10 mouse cellular contexts compared by ENCODE assay signal in genomic region chr5:122047791-122048190, GRCm38 (mm10). TPM values are rescaled to one million over a fixed set of nuclear protein-coding genes. Genes with fewer than 3 reads are reported as not detected.
A peak's percentile ranks its signal among the peaks of the same experiment; 100 is the strongest.
DNase-seq lines count a peak whose midpoint lies in the region; ATAC-seq lines count a peak whose summit lies in the region.
"Had no signal": no experiment of that assay in that cellular context is flagged by ENCODE, and none has a peak within 500 bp of the region (broad histone marks: within the 10 kb centered on the region; RNA-seq: fewer than 3 reads in every experiment).

No protein-coding gene starts in this region.

- no peaks in the 10 kb centered on the region for H3K36me3 ChIP-seq in kidney, embryonic 16.5 days (ENCODE audit: insufficient read depth, low read length)
- H3K36me3 ChIP-seq in embryonic facial prominence, embryonic 15.5 days: no peaks in the 10 kb centered on the region
- H3K36me3 ChIP-seq in hindbrain, embryonic 14.5 days (replicated peaks; ENCODE audit: control insufficient read depth, insufficient read depth): no peaks in the 10 kb centered on the region
- no peaks in the 10 kb centered on the region for H3K36me3 ChIP-seq in neural tube, embryonic 12.5 days
- H3K36me3 ChIP-seq: G1E had no signal

- 59% methylated on average over 5 of the region's 5 CpGs for WGBS in kidney, embryonic 16.5 days
- WGBS in embryonic facial prominence, embryonic 15.5 days: 51% methylated on average over 5 of the region's 5 CpGs
- WGBS in hindbrain, embryonic 14.5 days: 11% methylated on average over 5 of the region's 5 CpGs
- WGBS in neural tube, embryonic 12.5 days: 35% methylated on average over 5 of the region's 5 CpGs

- H3K9me3 ChIP-seq in kidney, embryonic 16.5 days (ENCODE audit: low read length): no peaks in the 10 kb centered on the region
- no peaks in the 10 kb centered on the region for H3K9me3 ChIP-seq in embryonic facial prominence, embryonic 15.5 days (replicated peaks)
- no peaks in the 10 kb centered on the region for H3K9me3 ChIP-seq in hindbrain, embryonic 14.5 days (ENCODE audit: control insufficient read depth, low read length)
- H3K9me3 ChIP-seq in neural tube, embryonic 12.5 days: no peaks in the 10 kb centered on the region

- no peak for ATAC-seq in kidney, embryonic 16.5 days (ENCODE audit: low FRiP score, low TSS enrichment)
- ATAC-seq in embryonic facial prominence, embryonic 15.5 days (ENCODE audit: insufficient number of reproducible peaks, low FRiP score, low TSS enrichment, low read depth): no peak
- no peak for ATAC-seq in hindbrain, embryonic 14.5 days (ENCODE audit: low FRiP score)
- no peak for ATAC-seq in neural tube, embryonic 12.5 days (ENCODE audit: low FRiP score, low read depth)

- no peak overlapping the region for H3K27ac ChIP-seq in kidney, embryonic 16.5 days (ENCODE audit: low read length)
- H3K27ac ChIP-seq in embryonic facial prominence, embryonic 15.5 days (replicated peaks): no peak overlapping the region
- H3K27ac ChIP-seq in hindbrain, embryonic 14.5 days: peak overlapping the region; percentile 97
- peak overlapping the region; percentile 91 for H3K27ac ChIP-seq in neural tube, embryonic 12.5 days

- peaks cover 40% of the 10 kb centered on the region for H3K4me1 ChIP-seq in kidney, embryonic 16.5 days (ENCODE audit: insufficient read depth, low read length)
- peaks cover 31% of the 10 kb centered on the region for H3K4me1 ChIP-seq in embryonic facial prominence, embryonic 15.5 days
- peaks cover 46% of the 10 kb centered on the region for H3K4me1 ChIP-seq in hindbrain, embryonic 14.5 days (replicated peaks; ENCODE audit: control insufficient read depth, insufficient read depth, low read length)
- peaks cover 36% of the 10 kb centered on the region for H3K4me1 ChIP-seq in neural tube, embryonic 12.5 days

- no peak for DNase-seq in kidney, adult 9 months
- DNase-seq in hindbrain, embryonic 14.5 days (ENCODE audit: low spot score): no peak
- DNase-seq in gastrocnemius, adult 18-20 months (ENCODE audit: low spot score): no peak
- no peak for DNase-seq in embryo, embryonic 9.5 days (ENCODE audit: extremely low spot score)
- DNase-seq: adrenal gland, postnatal 10 days; heart, adult 18-20 months had no signal

- H3K27me3 ChIP-seq in kidney, embryonic 16.5 days (ENCODE audit: insufficient read depth, low read length): peaks cover 21% of the 10 kb centered on the region
- peaks cover 45% of the 10 kb centered on the region for H3K27me3 ChIP-seq in embryonic facial prominence, embryonic 15.5 days
- H3K27me3 ChIP-seq in hindbrain, embryonic 14.5 days (ENCODE audit: control insufficient read depth, insufficient read depth, low read length): no peaks in the 10 kb centered on the region
- H3K27me3 ChIP-seq in neural tube, embryonic 12.5 days (replicated peaks): 0 out of 2 replicates have a peak, but pooled peaks cover 13% of the 10 kb centered on the region

- H3K9ac ChIP-seq in kidney, embryonic 16.5 days (replicated peaks; ENCODE audit: low read length): peak overlapping the region; percentile 94
- H3K9ac ChIP-seq in embryonic facial prominence, embryonic 15.5 days: no peak overlapping the region
- H3K9ac ChIP-seq in hindbrain, embryonic 14.5 days: peak overlapping the region; percentile 84
- H3K9ac ChIP-seq in neural tube, embryonic 12.5 days: peak overlapping the region; percentile 89

- peak overlapping the region; percentile 77 for H3K4me2 ChIP-seq in kidney, embryonic 16.5 days (replicated peaks; ENCODE audit: low read depth, low read length)
- H3K4me2 ChIP-seq in embryonic facial prominence, embryonic 15.5 days (replicated peaks): no peak overlapping the region
- peak overlapping the region; percentile 85 for H3K4me2 ChIP-seq in hindbrain, embryonic 14.5 days (replicated peaks)
- H3K4me2 ChIP-seq in neural tube, embryonic 12.5 days (replicated peaks): peak overlapping the region; percentile 88

- peak overlapping the region; percentile 79 for H3K4me3 ChIP-seq in kidney, embryonic 16.5 days (ENCODE audit: low read length)
- 0 out of 2 replicates have a peak overlapping the region, but pooled peaks have one; percentile 77 for H3K4me3 ChIP-seq in embryonic facial prominence, embryonic 15.5 days (replicated peaks)
- peak overlapping the region; percentile 79 for H3K4me3 ChIP-seq in hindbrain, embryonic 14.5 days (replicated peaks; ENCODE audit: low read length)
- H3K4me3 ChIP-seq in neural tube, embryonic 12.5 days: peak overlapping the region; percentile 86

RNA-seq across cellular contexts. Expression of gene Cux2, which starts 2.1 kb away (rescaled TPM):
- 9.0 and 9.9 TPM in 2 replicates for polyA plus RNA-seq in kidney, embryonic 16.5 days (2015; fragmentation: Nextera tagmentation; extraction: Ambion mirVana)
- polyA plus RNA-seq in embryonic facial prominence, embryonic 15.5 days (2015; fragmentation: Nextera tagmentation; extraction: Ambion mirVana): 1.6 and 4.1 TPM in 2 replicates
- polyA plus RNA-seq in hindbrain, embryonic 14.5 days (2014; fragmentation: Nextera tagmentation; extraction: Ambion mirVana): 25.5 and 28.1 TPM in 2 replicates
- 24.2 and 25.0 TPM in 2 replicates for polyA plus RNA-seq in neural tube, embryonic 12.5 days (2016; fragmentation: Nextera tagmentation; extraction: Ambion mirVana)
- total RNA-seq in gastrocnemius, adult 18-20 months (2021): 1 to 10 TPM; 4.4 to 4.7 TPM
- polyA plus RNA-seq: G1E had no signal

RNA-seq across cellular contexts. Expression of gene Myl2, which starts 53.0 kb away (rescaled TPM):
- polyA plus RNA-seq in kidney, embryonic 16.5 days (2015; fragmentation: Nextera tagmentation; extraction: Ambion mirVana): 1.7 and 2.3 TPM in 2 replicates
- polyA plus RNA-seq in embryonic facial prominence, embryonic 15.5 days (2015; fragmentation: Nextera tagmentation; extraction: Ambion mirVana): 3.6 and 4.6 TPM in 2 replicates
- 0.80 and 0.86 TPM in 2 replicates for polyA plus RNA-seq in hindbrain, embryonic 14.5 days (2014; fragmentation: Nextera tagmentation; extraction: Ambion mirVana)
- 0.80 and 6.0 TPM in 2 replicates for polyA plus RNA-seq in neural tube, embryonic 12.5 days (2016; fragmentation: Nextera tagmentation; extraction: Ambion mirVana)
- 1,000 to 10,000 TPM; 1,098 to 1,338 TPM for total RNA-seq in gastrocnemius, adult 18-20 months (2021)
- total RNA-seq: G1E had no signal
- polyA plus RNA-seq: G1E had no signal

Comparison
In these comparisons a context has a peak if more than half of its experiments do, and no peak if none do; other contexts are left out.
1. H3K27ac ChIP-seq: peak in hindbrain, embryonic 14.5 days (single experiment) and neural tube, embryonic 12.5 days (single experiment); none in kidney, embryonic 16.5 days (single experiment) and embryonic facial prominence, embryonic 15.5 days (single experiment).
2. Peak in every context shown above with its lines, with median percentiles within 50 percentile points of each other: H3K4me3 ChIP-seq.